Mouse (Mus musculus): ENCODE data around the gene Hspa12a. TPM values are rescaled to one million over a fixed set of nuclear protein-coding genes. Genes with fewer than 3 reads are reported as not detected.
A peak's percentile ranks its signal among the peaks of the same experiment; 100 is the strongest.

Hspa12a gene
- polyA plus RNA-seq, 1 experiment from 2014 or later: 54.4 TPM

DNA sequence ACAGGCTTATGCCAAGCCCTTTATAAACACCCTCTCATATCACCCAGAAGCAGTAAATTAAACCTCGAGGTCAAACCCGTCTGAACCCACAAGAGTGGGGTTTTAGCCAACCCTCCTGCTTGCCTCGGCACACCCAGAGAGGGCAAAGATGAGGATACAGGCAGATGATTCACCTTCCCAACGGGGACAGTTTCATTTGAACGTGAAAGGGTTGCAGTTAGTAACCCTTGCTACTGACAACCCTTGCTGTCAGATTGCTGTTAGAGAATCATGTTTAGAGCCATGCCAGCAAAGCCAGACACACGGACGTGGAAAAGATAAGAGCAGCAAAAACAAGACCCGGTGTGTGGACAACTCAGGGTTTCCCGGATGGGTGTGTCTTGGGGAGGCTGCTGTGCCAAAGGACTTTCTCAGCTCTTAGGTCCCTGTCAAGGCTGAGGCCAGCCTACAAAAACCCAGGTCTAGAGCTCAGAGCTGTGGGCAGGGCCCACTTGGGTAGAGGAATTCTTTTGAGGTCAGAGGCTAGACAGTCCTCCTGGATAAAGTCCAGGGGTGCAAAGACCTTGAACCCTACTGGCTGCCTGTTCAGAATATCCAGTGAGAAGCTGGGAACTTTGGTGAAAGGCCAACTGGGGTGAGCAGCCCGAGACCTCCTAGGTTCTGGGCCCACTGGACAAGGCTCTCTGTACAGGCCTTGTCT is 90.3 kb downstream of the Hspa12a start:
- no peak overlapping the region for H3K9ac ChIP-seq (replicated peaks)
- ATAC-seq (replicated peaks): no peak
- WGBS: 88% methylated on average over 10 of the region's 10 CpGs
- H3K27ac ChIP-seq (replicated peaks): no peak overlapping the region
- H3K27me3 ChIP-seq: no peaks in the 10 kb centered on the region
- H3K4me2 ChIP-seq (replicated peaks): no peak overlapping the region
- H3K36me3 ChIP-seq: no peaks in the 10 kb centered on the region
- no peak overlapping the region for H3K4me3 ChIP-seq
- peaks cover 7% of the 10 kb centered on the region; the same call in 1 of the 2 replicates for H3K4me1 ChIP-seq
- no peaks in the 10 kb centered on the region for H3K9me3 ChIP-seq

DNA sequence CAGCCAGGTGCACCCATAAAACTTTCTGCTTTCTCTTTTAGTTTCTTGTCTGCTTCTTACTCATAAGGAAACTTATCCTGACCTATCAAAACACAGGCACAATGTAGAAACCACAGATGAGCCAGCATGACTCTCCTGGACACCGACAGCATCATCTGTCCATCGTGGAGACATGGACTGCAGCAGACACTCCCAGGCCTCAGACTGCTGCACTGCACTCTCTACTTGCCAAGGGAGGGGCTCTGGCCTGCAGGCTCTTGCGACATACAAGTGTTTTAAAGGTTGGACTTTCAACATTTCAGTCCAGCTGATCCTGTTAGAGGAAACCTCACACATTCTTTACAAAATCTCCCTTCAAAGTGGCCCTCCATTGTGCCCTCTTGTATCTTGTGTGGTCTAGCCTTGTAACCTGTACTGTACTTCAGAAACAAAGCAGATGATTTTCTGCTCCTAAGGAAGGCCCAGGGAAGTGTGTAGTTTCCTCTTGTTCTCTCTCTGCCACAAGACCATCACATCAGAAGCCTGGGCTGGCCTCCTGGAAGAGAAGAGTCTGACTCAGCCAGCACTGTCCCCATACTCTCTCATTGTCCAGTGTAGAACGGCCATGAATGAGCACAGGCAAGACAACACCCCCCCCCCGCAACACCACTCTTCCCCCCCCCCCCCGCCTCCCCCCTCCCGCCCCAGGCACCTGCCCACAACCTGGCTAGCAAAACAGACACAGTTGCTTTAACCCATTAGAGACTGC is 92.6 kb downstream of the Hspa12a start:
- Histone ChIP-seq H3K9ac (replicated peaks) (no peak overlapping the region), H3K36me3 (no peaks in the 10 kb centered on the region), H3K4me2 (replicated peaks) (no peak overlapping the region), H3K4me3 (no peak overlapping the region), H3K9me3 (no peaks in the 10 kb centered on the region), H3K27me3 (no peaks in the 10 kb centered on the region), H3K27ac (replicated peaks) (no peak overlapping the region), H3K4me1 (no peaks in the 10 kb centered on the region)
- WGBS: 69% methylated on average over 7 of the region's 7 CpGs
- ATAC-seq (replicated peaks): no peak

DNA sequence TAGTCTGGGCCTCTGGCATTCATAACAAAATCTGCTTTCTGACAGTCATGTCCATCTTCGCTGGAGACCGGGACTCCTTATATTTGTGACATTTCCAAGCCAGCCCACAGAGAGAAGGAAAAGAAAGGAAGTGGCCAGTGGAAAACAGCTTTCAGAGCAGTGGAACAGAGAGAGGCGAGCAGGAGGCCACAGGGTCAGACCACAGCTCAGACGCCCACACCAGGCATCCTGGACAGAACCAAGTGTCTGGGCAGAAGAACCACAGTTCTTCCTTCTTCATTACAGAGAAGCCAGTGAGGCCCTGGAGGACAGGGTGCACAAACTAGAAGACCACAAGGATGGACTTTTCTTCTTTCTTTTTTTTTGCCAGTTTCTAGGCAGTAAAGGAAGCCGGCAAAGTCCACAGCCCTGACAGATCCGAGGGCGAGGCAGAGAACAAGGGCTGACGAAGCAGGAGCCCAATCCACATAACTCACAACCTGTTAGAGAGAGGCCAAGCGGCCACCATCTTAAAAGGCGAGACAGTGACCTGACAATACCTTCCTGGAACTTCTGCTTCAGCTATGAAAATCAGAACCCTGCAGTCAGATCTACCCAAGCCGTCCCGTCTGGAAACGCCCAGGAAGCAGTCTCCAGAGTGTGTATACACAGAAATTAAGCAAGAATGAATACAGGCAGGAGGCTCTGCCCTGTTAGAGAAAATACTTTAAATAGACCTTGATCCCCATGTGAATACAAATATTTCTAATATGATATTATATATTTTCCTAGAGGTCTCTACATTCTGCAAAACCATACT is 93.9 kb downstream of the Hspa12a start:
- H3K27me3 ChIP-seq: no peaks in the 10 kb centered on the region
- no peak overlapping the region for H3K4me3 ChIP-seq
- ATAC-seq (replicated peaks): no peak
- H3K4me2 ChIP-seq (replicated peaks): no peak overlapping the region
- H3K4me1 ChIP-seq: no peaks in the 10 kb centered on the region
- H3K9ac ChIP-seq (replicated peaks): no peak overlapping the region
- no peak overlapping the region for H3K27ac ChIP-seq (replicated peaks)
- H3K36me3 ChIP-seq: no peaks in the 10 kb centered on the region
- H3K9me3 ChIP-seq: no peaks in the 10 kb centered on the region
- WGBS: 90% methylated on average over 13 of the region's 13 CpGs

DNA sequence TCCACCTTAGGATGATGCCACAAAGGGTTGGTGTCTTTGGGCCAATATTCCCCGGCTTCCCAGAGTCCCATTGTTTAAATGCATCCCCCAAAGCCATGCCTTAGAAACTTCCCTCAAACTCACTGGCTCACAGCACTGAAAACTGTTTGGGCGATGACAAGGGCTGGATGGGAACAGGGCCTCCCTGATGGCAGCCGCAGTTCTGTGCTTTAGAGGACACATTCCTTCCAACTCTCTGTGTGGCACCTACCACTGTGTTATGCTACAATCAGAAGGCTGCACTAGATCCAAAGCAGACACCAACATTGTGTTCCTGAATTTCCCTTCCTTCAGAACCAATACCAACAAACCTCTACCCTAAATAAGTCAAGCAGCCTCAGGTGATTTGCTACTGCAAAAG is 99.8 kb downstream of the Hspa12a start:
- H3K9ac ChIP-seq (replicated peaks): no peak overlapping the region
- WGBS: 75% methylated on average over 3 of the region's 3 CpGs
- no peak for ATAC-seq (replicated peaks)

DNA sequence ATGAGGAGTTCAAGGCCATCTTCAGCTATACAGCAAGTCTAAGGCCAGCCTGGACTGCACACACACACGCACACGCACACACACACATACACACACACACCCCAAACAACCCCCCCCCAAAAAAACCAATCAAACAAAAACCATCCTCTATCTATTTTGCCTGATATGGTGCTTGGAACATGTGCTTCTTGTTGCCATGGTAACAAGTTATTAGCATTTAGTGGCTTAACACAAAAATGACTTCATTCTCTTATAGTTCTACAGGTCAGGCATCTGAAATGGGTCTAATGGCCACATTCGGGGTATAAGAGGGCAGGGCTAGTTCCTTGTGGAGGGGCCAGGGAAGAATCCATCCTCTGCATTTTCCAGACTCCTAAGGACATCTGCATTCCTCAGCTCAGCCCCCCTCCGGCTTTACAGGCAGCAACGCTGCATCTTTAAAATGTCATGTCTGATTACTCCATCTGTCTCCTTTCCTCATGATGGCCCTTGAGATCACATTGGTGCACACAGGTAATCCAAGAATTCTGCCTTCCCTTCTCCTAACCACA is 102.7 kb downstream of the Hspa12a start:
- Histone ChIP-seq H3K4me3 (no peak overlapping the region), H3K4me2 (replicated peaks) (no peak overlapping the region), H3K9ac (replicated peaks) (no peak overlapping the region), H3K4me1 (peaks cover 37% of the 10 kb centered on the region), H3K9me3 (no peaks in the 10 kb centered on the region), H3K27me3 (no peaks in the 10 kb centered on the region), H3K27ac (replicated peaks) (peak overlapping the region; percentile 49), H3K36me3 (no peaks in the 10 kb centered on the region)
- ATAC-seq (replicated peaks): no peak
- 66% methylated on average over 5 of the region's 5 CpGs for WGBS

More for the DNA sequence above, 99.8 kb downstream of the Hspa12a start:
- no peaks in the 10 kb centered on the region for H3K27me3 ChIP-seq
- no peaks in the 10 kb centered on the region for H3K36me3 ChIP-seq
- no peak overlapping the region for H3K27ac ChIP-seq (replicated peaks)
- no peak overlapping the region for H3K4me3 ChIP-seq
- H3K4me2 ChIP-seq (replicated peaks): no peak overlapping the region
- H3K4me1 ChIP-seq: peaks cover 34% of the 10 kb centered on the region
- no peaks in the 10 kb centered on the region for H3K9me3 ChIP-seq

DNA sequence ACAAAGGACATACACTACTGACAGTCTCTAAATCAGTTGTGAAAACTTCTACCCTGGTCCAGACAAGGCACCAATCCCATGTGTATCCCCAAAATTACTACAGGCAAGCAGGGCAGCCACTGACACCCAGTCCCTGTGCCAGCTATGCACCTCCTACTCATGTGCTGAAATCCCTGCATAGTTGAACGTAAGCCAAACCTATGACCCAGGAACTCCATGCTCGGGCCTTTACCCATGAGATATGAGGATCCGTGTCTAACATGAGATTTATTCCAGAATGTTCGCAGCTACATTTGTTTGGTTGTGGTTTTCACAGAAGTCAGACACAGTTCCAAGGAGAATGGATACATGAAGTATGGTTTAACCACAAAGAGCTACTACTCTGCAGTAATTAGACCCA is 103.6 kb downstream of the Hspa12a start:
- H3K4me1 ChIP-seq: peaks cover 37% of the 10 kb centered on the region
- no peak for ATAC-seq (replicated peaks)
- no peak overlapping the region for H3K9ac ChIP-seq (replicated peaks)
- H3K27me3 ChIP-seq: no peaks in the 10 kb centered on the region
- H3K36me3 ChIP-seq: no peaks in the 10 kb centered on the region
- H3K4me3 ChIP-seq: no peak overlapping the region
- no peak overlapping the region for H3K4me2 ChIP-seq (replicated peaks)
- 83% methylated on average over 4 of the region's 4 CpGs for WGBS
- peak overlapping the region; percentile 21; the same call in 1 of the 2 replicates for H3K27ac ChIP-seq (replicated peaks)
- H3K9me3 ChIP-seq: no peaks in the 10 kb centered on the region

DNA sequence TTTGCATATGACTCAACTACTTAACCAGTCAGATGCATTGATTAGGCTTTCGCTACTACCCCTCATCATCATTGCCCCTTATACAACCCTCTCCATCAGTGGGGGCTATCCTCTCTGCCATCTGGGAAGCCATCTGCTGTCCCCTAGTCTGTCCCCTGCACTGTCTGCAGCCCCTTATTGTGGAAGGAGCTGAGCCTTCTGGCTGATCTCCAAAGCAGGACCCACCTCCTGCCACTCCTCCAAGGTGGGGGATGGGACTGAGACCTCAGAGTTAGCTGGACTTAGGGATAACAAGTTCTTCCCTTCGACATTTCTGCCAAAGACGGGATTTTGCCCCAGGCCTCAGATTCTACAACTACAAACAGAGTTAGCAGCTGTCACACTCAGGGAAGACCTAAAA is 104.1 kb downstream of the Hspa12a start:
- H3K27me3 ChIP-seq: no peaks in the 10 kb centered on the region
- H3K4me1 ChIP-seq: peaks cover 37% of the 10 kb centered on the region
- ATAC-seq (replicated peaks): no peak
- no peak overlapping the region for H3K9ac ChIP-seq (replicated peaks)
- no peaks in the 10 kb centered on the region for H3K36me3 ChIP-seq
- WGBS: 40% methylated on average over 3 of the region's 3 CpGs
- H3K4me2 ChIP-seq (replicated peaks): no peak overlapping the region
- peak overlapping the region; percentile 21 for H3K27ac ChIP-seq (replicated peaks)
- no peak overlapping the region for H3K4me3 ChIP-seq
- no peaks in the 10 kb centered on the region for H3K9me3 ChIP-seq

DNA sequence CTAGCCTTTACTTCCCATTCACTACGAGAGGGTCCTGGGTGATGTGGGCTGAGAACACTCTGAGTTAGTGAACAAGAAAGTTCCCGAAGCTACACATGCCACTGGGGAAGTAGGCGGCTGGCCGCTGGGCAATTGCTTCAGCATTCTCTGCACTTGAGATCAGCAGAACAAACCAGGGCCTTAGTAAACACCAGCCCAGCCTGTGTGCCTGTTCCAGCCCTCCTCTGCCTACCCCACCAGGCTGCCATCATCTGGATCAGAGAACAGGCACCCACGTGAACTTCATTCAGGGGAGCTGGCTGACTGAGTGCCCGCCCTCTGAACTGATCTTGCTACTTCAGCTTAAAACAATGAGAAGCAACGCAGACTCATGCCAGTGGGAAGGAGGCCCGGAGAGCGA is 104.7 kb downstream of the Hspa12a start:
- H3K9me3 ChIP-seq: no peaks in the 10 kb centered on the region
- H3K4me1 ChIP-seq: peaks cover 34% of the 10 kb centered on the region
- H3K9ac ChIP-seq (replicated peaks): no peak overlapping the region
- no peak overlapping the region for H3K4me3 ChIP-seq
- H3K36me3 ChIP-seq: no peaks in the 10 kb centered on the region
- no peak overlapping the region for H3K4me2 ChIP-seq (replicated peaks)
- H3K27ac ChIP-seq (replicated peaks): no peak overlapping the region
- 74% methylated on average over 9 of the region's 9 CpGs for WGBS
- H3K27me3 ChIP-seq: no peaks in the 10 kb centered on the region
- ATAC-seq (replicated peaks): no peak

DNA sequence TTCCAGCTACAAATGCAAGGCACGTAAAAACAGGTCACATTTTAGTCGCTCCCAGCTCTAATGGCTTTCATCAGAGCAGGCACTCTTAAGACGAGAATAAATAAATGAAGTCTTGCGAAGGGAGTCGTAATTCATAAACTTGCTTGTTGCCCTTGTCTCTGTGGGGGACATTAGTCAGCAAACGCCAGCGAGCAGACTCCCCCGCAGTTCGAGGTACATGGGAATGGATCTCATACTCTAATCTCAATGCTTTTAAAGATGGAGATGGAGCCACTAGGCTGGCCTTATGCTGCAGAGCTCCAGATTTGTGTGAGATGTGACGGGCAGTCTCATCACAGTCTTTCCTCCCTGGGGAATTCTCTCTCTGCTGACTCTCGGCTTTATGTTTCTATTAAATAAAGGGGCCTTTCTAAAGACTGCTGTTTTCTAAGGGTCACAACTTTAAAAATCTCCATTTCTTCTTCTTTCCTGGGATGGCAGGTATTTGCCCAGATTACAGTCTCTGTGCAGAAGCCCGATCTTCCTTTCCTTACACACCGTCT is 109.7 kb downstream of the Hspa12a start:
- no peaks in the 10 kb centered on the region for H3K9me3 ChIP-seq
- H3K9ac ChIP-seq (replicated peaks): no peak overlapping the region
- ATAC-seq (replicated peaks): no peak
- H3K27me3 ChIP-seq: no peaks in the 10 kb centered on the region
- 0 out of 2 replicates have a peak overlapping the region, but pooled peaks have one; percentile 13 for H3K27ac ChIP-seq (replicated peaks)
- H3K36me3 ChIP-seq: no peaks in the 10 kb centered on the region
- peaks cover 39% of the 10 kb centered on the region for H3K4me1 ChIP-seq
- no peak overlapping the region for H3K4me3 ChIP-seq
- H3K4me2 ChIP-seq (replicated peaks): no peak overlapping the region
- WGBS: 75% methylated on average over 13 of the region's 13 CpGs

DNA sequence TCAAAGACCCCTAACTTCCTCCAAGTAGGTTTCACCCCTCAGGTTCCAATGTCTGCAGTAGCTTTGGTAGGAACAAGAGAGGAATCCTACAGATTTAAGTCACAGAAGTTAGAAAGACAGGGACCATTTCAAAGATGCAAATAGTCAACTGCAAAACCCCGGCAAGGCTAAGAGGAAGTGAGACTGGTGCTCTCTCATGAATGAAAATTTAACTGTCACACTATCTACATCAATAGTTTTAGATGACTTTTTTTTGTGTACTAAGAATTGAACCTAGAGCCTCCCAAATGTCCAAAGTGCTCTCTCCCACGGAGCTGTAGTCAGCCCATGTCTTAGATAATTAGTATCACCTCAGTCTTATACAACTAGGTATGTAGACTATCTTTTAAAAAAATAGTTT is 110.5 kb downstream of the Hspa12a start:
- Histone ChIP-seq H3K4me3 (no peak overlapping the region), H3K9me3 (no peaks in the 10 kb centered on the region), H3K9ac (replicated peaks) (no peak overlapping the region), H3K36me3 (no peaks in the 10 kb centered on the region), H3K4me2 (replicated peaks) (no peak overlapping the region), H3K27me3 (no peaks in the 10 kb centered on the region), H3K4me1 (peaks cover 36% of the 10 kb centered on the region), H3K27ac (replicated peaks) (no peak overlapping the region)
- no peak for ATAC-seq (replicated peaks)
- WGBS: 84% methylated on average over 2 of the region's 2 CpGs

DNA sequence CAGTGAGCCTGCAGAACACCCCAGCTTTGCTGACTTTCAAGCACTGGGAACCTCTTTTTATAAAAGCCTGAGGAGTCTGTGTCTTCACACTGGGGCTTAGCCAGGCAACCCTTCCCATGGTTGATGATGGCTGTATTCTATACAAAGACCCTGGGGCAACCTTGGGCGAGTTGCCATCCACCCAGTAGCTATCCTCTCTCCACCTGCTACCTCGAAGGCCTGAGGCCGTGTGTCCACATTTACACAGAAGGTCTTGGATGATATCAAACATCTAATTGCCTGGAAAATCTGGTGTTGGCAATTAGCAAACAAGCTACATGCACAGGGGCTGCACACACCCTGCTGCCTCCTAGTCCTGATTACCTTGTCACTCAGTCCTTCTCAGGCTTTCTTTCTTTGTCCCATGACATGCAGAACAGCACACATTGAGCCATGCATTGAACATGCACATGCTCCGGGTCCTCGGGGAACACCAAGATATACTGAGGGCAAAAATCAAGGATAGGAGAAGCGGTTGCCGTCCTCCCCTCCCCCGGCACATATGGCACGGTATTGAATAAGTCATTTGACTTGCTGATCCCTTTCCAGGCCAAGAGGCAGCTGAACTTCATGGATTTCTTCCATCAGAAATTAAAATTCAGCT is 112.1 kb downstream of the Hspa12a start:
- H3K36me3 ChIP-seq: no peaks in the 10 kb centered on the region
- H3K27me3 ChIP-seq: no peaks in the 10 kb centered on the region
- 51% methylated on average over 9 of the region's 9 CpGs for WGBS
- no peak overlapping the region for H3K9ac ChIP-seq (replicated peaks)
- no peak overlapping the region for H3K4me2 ChIP-seq (replicated peaks)
- H3K4me1 ChIP-seq: peaks cover 36% of the 10 kb centered on the region
- no peaks in the 10 kb centered on the region for H3K9me3 ChIP-seq
- H3K27ac ChIP-seq (replicated peaks): peak overlapping the region; percentile 94
- no peak overlapping the region for H3K4me3 ChIP-seq
- peak; percentile 59 for ATAC-seq (replicated peaks)
